Mouse (Mus musculus): ENCODE measurements at regions not wholly inside any gene's neighbourhood (a gene's known extent, or its start where the extent isn't known, plus 50 kb on each side); places are given as distances from the start of the nearest gene placed in this dataset.

- no peak for DNase-seq
Measured at GRCm38 (mm10) chr3:6532366-6532765, 87.9 kb downstream of the 1700008P02Rik start.

GRCm38 (mm10) chr3:6525987-6526386 lies 94.3 kb downstream of the 1700008P02Rik start:
- no peak for DNase-seq

- no peak for DNase-seq
Measured at GRCm38 (mm10) chr3:6525173-6525572, 95.1 kb downstream of the 1700008P02Rik start.

- DNase-seq = peak; percentile 9
Measured at GRCm38 (mm10) chr3:6511351-6511750, 108.9 kb downstream of the 1700008P02Rik start.

- DNase-seq = no peak
Measured at GRCm38 (mm10) chr3:6504136-6504535, 116.1 kb downstream of the 1700008P02Rik start.

- no peak for DNase-seq
Measured at GRCm38 (mm10) chr3:6484041-6484440, 136.2 kb downstream of the 1700008P02Rik start.

GRCm38 (mm10) chr3:6481610-6482009 lies 138.6 kb downstream of the 1700008P02Rik start:
- DNase-seq = no peak
